Mouse (Mus musculus): ENCODE measurements around the gene Wif1.

The Wif1 gene

DNA sequence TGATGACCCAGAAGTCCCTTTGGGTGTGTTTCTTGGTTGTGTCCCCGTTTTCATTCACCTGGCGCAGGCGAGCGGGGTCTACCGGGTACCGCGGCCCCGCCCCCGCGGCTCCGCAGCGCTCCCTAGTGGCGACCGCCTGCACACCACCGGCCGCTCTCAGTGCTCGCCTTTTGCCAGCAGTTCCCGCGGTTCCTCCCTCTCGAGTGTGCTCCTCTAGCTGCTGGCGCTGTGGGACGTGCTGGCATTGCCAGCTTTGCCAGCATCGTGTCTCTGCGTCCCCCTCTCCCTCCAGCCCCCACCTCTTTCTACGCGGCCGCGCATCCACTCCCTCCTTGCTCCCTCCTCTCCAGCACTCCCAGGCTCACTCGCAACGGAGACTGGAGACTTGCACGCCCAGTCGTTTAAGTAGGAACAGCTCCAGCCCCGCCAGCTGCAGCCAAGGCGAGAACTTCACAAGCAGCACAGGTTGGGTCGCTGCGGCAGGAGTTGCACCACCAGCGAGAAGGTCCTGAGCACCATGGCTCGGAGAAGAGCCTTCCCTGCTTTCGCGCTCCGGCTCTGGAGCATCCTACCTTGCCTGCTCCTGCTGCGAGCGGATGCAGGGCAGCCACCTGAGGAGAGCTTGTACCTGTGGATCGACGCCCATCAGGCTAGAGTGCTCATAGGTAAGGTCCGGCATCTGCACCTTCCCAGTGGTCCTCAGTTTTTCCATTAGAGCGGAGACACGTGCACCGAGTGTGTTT is at the start of gene Wif1:
Gene Wif1 (plus strand): TSS at position 135 of the 743 bp plus-strand sequence.
- DNase-seq (ENCODE audit: low spot score in 2 of 2), result peak; percentile 66 to 90

DNA sequence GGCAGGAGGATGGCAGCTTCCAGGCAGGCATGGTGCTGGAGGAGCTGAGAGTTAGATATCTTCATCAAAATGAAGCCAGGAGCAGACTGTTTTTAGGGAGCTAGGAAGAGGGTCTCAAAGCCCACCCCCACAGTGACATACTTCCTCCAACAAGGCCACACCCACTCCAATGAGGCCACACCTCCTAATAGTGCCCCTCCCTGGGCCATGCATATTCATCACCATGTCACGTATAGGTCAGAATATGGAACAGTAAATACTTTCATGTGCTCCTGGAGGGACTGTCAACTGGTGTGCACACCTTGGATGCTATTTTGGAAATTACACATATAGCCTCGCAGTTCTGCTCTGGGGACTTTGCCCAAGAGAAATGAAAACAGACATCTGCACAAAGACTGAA is 31.6 kb upstream of the Wif1 start:
- DNase-seq (ENCODE audit: low spot score in 2 of 2), result no peak

DNA sequence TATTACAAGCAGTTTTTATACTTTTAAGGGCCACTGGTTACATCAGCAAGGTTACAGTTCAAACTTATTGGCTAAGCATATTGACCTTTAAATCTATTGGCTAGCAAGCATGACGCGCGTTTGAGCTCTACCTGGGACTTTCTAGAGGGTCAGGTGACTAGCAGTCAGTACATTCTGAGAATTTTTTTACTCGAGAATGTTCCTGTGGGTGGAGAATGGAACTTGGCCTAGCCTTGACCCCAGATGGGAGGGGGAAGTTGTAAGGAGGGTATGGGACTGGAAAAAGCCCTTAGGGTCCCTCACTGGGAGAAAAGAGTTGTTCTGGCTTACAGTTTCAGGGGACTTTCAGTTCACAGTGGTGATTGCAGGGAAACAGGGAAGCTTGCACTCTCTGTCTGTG is 22.3 kb upstream of the Wif1 start:
- DNase-seq (ENCODE audit: low spot score in 2 of 2), result no peak

DNA sequence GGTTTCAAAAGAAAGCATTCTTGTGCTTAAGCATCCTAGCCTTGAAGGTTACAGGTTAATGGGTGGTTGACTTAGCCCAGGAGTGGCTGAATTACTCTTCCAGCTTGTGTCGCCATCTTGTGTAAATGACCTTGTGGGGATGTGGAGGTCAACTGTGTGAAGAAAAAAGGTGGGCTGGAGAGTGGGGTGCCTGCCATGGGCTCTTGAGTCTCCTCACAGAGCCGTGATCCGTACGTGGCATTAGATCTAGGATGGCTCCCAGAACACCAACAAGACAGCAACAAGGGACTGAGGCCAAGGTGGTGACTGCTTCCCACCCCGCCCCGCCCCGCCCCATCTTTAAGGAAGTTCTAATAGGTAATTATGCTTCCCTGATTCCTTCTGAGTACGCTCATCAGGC is 17.5 kb upstream of the Wif1 start:
- DNase-seq (ENCODE audit: low spot score in 2 of 2), result no peak

DNA sequence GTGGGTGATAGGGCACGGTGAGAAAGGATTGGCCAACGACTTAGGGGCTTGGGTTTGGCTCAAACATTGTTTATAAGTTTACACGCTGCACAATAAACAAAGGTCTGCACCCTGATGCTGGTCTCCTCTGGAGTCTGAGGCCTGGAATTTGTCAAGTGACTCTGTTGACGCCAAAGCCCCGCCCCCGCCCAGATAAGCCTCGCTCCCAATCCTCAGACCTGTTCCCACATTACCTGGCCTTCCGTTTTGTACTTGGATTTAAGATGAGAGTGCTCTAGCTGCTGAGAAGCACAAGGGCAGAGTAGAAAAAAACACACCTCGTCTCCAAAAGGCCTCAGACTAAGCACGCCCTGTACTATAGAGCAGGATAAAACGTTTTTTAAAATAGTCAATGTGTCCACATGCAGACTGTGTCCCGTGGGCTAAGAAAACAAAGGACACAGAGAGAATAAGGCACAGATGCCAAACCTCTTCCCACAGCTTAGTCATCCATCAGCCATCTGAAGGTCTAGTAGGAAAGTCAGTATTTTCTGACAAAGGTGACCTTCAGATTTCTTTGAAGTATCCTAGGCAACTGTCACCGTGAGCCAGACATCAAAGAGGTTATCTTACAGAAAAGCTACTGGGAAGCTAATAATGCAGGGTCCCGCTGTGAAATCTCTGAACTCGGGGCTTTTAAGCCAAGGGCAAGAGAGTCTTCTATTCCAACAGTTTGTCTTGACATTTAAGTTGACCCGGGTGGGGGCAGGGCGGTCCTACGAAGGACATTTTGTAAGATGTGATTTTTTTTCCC is 16.9 kb upstream of the Wif1 start:
- no peak for DNase-seq (ENCODE audit: low spot score in 2 of 2)

DNA sequence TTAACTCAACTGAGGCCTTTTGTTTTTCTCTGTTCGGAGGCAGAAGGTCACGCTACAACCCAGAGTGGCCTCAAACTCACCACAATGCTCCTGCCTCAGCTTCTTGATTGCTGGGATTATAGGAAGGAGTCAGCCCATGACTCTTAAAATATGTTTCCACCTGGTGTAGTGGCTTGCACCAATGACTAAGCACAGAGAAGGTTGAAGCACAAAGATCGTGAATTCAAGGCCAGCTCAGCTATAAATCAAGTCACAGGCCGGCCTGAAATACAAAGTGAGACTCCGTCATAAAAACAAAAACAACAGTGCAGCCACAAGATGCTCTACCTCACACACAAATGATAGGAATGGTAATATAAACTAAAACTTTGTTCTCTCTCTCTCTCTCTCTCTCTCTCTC is 10.8 kb upstream of the Wif1 start:
- DNase-seq (ENCODE audit: low spot score in 2 of 2), result no peak

DNA sequence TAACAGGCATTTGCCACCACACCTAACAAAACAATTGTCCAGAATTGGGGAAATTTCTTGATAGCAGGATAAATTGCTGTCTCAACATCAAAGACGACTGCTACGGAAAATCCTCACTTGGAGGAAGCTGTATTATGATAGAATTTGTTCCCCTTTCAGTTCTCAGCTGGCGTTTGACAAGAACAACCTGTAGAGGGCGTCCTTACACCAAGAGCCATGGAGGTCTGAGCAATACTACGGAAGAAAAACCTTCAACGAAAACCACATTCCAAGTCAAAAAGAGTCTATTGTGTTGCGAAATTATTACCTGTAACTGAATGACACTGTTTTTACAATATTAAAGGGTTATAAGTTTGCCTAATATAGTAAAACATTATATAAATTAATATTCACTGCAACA is 2.0 kb upstream of the Wif1 start:
- no peak for DNase-seq (ENCODE audit: low spot score in 2 of 2)

DNA sequence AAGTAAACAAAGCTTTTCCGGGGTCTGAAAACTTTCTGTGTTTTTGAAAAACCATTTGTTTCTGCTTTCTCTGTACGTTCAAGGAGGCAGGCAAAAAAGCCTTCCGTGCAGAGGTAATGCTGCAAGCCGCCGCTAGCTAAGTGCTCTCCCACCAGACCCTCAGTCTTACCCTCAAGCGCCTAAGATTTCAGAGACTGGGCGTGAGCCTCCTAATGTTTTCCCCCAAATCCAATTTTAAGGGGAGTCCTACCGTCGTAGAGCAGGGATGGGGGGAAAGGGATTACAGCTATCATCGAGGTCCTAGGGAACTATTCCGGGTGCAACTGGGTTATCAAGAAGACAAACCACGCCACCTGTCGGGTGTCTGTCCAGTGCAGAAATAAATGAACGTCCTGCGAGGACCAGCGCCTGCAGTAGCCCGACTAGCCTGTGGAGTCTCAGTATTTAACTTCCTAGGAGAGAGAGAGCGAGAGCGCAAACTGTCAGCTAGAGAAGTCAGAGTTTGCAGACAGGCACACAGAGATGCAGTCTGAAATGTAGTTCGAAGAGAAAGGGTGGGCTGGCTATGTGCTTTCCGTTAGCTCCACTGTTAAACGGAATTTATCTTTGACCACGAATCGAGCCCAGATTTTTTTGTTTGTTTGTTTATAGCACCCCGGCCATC is 500 bp upstream of the Wif1 start:
- DNase-seq (ENCODE audit: low spot score in 2 of 2), result peak; percentile 58 to 74

DNA sequence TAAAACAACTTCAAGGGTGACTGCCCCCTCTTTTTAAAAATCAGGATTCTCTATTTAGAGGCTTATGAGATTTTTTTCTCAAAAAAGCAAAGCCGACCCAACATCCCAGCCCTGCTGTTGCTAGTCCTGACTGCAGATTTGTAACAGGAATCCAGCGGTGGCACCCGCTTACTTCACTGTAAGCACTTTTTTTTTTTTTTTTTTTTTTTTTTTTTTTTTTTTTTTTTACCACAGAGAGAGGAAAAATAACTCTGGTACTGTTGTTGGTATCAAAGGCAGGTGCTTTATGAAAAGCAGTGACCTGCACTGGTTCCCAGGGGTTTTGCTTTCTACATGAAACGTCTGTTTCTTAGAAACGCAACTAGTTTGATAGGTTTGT is 798 bp downstream of the Wif1 start:
- DNase-seq (ENCODE audit: low spot score in 2 of 2), result no peak

DNA sequence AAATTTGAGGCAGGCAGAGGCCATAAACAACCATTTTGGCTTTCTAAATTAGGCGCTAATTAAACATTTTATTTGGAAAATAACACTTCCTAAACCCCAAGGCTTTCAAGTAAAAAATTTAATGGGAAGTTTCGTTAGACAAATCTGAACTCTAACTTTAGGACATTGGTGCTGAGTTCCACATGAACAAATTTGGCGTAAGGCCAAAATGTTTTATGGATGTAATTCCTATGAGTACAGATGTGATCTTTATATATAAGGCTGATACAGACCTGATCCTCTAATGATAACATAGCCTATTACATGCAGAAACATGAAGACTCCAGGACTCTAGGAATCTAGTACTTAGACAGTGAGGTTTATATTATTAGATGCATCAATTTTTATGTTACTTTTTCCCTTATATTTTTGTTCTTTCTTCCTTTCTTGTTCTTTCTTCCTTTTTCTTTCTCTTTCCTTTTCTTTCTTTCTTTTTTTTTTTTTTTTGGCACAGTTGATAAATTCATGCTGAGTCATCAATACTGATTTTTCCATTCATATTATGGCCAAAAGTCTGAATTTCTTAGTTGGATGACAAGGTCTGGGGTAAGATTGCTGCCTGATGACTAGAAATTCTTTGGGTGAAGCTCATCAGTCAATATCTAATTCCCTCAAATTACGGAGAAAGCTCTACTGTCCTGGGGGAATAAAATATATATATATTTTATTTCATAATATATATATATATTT is 5.0 kb downstream of the Wif1 start:
- no peak for DNase-seq (ENCODE audit: low spot score in 2 of 2)

DNA sequence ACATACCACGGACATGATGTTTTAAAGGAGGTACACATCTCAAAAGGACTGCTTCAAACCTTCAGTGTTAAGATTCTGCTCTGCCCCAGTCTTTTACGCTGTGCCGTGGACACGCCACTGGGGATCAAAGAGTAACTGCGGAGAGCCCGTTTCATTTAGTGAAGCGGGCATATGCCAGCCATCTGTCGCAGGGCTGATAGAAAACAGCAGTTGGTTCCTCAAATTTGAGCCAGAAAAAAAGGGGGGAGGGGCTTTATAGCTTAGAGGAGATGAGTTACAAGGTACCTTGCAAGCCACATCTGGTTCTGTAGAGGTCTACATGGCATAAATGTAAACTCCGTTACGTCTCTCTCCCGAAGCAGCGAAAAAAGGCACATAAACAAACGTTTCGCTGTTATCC is 7.2 kb downstream of the Wif1 start:
- DNase-seq (ENCODE audit: low spot score in 2 of 2), result no peak

DNA sequence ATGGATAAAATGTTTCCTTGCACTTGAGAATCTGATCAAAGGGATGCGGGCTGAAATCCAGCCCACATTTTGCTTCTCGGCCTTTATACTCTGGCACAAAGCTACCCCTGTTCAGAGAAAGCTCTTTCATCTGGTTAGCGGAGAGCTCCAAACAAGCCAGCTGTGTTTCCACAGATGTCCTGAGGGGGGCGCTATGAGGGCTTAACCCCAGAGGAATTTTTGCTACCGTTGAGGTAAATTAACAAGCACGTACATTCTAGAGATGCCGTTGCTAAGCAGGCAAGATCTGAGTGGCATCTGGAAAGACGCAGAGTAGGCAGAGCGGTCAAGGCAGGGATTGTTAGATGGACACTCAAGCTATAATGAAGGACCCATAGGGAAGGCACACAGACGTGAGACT is 13.7 kb downstream of the Wif1 start:
- DNase-seq (ENCODE audit: low spot score in 2 of 2), result no peak

DNA sequence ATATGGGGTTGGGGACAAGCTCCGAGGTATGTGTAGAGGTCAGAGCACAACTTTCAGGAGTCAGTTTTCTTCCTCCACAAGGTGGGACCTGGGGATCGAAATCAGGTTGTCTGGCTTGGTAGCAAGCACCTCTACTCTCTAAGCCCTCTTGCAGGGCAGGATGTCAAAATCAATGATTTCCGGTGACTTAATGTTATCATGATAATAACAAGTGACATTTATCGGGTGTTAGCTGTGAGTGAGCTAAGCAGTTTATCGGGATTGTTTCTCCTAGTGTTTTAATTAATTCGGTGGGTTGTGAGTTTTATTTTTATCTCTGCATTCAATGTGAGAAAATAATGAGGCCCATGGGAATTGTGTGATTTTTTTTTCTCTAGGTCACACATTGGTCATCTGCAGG is 18.3 kb downstream of the Wif1 start:
- no peak for DNase-seq (ENCODE audit: low spot score in 2 of 2)

DNA sequence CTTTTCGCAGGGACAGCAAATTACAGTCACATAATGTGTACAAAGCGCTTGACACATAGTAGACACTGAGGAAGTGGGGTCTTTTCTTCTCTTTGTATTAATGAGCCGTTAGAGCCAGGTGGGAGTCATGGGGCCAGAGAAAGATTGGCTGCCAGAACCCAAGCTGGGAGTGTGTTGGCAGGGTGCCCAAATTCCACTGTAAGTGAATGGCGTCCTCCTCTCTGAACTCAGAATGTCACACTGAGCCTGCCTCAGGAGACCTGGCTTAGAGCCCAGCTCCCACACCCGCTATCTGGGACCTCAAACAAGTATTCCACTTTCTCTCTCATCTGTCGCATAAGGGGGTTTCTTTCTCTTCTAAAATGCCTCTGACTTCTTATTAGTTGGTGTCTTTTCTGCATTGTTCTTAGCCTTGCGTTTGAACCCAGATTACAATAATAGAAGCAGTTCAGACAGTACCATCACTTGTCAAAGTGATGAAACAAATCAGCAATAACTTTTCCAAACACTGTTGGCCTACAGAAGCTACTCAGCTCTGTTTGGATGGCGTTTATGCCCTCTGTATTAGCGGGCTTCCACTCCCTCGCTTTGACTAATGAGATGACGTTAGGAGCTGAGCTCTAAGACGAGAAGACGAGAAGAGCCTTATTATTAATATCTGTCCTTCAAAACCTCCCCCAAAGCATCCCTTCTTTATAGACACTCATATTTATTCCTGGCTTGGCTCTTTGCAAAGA is 21.9 kb downstream of the Wif1 start:
- no peak for DNase-seq (ENCODE audit: low spot score in 2 of 2)

DNA sequence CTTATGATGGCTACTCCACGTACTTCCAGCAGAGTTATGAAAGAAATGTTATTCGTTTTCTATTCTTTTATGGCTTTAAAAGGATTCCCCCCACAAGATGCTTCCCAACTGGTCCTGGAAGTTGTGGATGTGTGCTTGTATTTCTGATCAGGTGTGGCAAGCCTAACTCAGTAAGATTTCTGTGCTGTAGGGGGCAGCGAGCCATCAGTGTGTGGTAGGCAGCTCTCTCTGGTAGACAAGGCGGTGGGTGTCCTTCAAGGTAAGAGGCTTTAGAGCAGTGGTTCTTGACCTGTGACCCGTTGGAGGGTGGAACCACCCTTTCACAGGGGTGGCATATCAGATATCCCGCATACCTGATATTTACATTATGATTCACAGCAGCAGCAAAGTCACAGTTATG is 23.1 kb downstream of the Wif1 start:
- no peak for DNase-seq (ENCODE audit: low spot score in 2 of 2)

DNA sequence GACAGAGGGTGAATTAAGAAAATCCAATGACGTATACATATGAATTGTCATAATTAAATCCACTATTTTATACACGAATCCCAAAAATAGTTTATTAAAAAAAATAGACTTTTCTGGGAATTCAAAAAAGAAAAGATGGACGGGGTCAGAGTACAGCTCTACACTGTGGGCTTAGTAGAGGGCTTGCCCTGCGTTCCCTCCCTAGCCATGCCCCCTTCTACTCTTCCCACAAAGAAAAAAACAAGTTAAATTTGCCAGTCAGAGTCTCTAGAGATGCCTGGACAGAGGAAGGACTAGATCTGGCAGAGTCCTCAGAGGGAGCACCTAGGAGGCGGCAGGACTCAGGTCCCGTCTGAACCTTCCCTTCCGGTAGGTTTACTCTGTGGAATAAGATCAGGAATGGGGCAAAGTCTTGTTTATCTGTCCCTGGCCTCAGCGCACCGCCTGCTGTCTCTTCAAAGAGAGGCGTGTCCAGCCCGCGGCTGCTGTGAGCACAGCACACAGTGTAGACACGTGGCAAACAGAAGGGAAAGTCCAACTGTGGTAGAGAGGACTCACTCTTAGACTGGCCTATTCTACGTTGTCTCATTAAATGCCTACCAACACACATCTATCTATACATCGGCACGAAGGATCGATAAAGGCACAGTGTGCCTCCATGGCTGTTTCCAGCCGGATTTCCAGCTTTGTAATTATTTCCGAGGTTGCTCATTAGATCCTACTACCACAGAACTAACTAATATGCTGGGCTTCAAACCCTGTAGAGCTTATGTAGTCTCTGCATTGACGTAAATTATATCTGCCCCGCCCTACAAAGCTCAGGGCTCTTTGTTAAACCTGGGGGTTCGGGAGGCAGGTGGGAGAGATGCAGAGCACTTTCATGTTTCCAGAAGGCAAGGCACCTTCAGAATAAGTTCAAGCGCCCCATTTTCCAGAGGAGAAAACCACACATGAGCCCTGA is 25.6 kb downstream of the Wif1 start:
- no peak for DNase-seq (ENCODE audit: low spot score in 2 of 2)

DNA sequence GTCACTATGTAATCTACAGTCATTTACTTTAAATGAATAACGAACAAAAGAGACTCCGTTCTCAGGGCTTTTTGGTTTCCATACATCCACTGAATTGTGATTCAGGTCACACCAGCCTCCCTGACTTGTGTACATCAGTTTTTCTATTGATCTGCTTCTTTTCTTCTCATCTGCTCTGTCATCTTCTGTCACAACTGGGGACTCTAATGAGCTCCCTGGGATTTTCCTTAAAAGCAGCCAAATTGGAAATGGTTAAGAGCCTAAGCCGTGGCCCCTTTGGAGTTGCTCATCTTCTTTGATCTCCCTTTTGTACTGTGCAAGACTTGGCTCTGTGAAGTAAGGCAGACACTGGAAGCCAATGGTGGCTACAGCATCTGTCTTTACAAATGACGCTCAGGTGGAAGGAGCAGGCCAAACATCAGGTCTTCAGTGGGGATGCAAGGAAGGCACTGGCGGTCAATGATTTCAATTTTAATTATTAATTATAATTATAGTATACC is 27.6 kb downstream of the Wif1 start:
- DNase-seq (ENCODE audit: low spot score in 2 of 2), result no peak

DNA sequence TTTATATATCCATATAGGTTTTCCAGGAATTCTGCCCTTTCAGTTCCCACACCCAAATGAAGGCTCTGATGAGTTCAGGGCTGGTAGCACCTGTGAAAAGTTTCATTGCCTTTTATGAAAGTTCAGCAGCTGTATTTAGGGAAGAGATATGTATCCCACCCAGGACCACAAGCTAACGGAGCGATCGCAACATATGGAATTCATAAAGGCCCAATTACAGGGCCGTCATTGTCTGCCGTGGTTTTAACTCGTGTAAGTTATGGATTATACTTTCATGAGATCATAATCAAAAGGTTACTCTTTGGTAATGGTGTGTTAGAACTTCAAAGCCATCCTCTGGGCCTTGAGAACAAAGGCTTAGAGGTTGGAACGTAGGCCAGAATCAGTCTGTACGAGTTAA is 28.9 kb downstream of the Wif1 start:
- no peak for DNase-seq (ENCODE audit: low spot score in 2 of 2)

DNA sequence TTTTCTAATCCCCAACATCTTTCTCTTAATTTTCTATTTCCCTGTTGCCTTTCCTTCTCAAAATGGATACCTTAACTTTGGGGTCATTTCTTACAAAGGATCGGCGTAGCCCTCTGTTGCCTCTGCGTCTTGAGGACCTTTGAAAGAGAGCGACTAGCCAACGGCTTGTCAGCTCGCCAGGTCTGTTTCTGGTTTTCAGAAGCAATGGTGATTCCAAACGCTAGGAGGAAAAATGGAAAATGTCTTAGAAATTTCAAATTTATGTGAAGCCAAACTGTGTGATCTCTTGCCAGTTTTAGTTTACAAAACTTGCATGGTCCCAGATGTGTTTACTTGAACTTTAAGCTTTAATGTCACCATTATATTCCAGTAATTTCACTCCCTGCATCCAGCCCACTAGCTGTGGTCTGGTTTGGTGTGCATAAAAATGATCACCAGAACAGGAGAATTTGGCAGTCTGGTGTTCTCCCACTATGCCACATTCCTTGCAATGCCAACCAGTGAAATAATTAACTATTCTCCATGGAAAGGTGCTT is 33.7 kb downstream of the Wif1 start:
- DNase-seq (ENCODE audit: low spot score in 2 of 2), result no peak

DNA sequence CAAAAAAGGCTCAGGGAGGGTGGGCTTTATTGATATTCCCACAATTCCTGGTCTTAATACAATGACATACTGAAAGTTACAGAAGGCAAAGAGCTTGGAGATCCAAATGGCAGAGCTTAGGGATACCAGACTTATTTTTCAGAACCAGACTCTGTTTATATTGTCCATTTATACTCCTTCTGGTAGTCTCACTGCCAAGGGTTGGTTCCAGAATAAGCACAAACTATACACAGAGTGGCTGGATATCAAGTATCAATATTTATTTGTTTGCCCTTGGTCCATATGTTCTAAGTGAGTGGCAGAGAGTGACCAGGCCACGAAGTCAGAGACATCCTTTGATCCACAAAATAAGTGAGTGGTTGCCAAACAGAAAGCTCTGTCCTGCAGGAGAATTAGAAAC is 34.2 kb downstream of the Wif1 start:
- DNase-seq (ENCODE audit: low spot score in 2 of 2), result no peak

All from spleen, postnatal 4 days (tissue).